Mouse (Mus musculus): ENCODE results near the gene Ccdc121. TPM values are rescaled to one million over a fixed set of nuclear protein-coding genes. Genes with fewer than 3 reads are reported as not detected.

The Ccdc121 gene
- total RNA-seq (2017): not detected in 2 replicates

GRCm38 (mm10) chr1:181511307-181511706 lies at the start of gene Ccdc121:
TSS of gene Ccdc121 (minus strand) at chr1:181511451.
- ATAC-seq (ENCODE audit: extremely low read depth, insufficient number of reproducible peaks, low FRiP score, poor library complexity, severe bottlenecking): no peak

- no peak for ATAC-seq (ENCODE audit: extremely low read depth, insufficient number of reproducible peaks, low FRiP score, poor library complexity, severe bottlenecking)
Measured at GRCm38 (mm10) chr1:181560325-181560724, 49.1 kb upstream of the Ccdc121 start.

- ATAC-seq (ENCODE audit: extremely low read depth, insufficient number of reproducible peaks, low FRiP score, poor library complexity, severe bottlenecking): no peak
Measured at GRCm38 (mm10) chr1:181559655-181560054, 48.4 kb upstream of the Ccdc121 start.

DNA sequence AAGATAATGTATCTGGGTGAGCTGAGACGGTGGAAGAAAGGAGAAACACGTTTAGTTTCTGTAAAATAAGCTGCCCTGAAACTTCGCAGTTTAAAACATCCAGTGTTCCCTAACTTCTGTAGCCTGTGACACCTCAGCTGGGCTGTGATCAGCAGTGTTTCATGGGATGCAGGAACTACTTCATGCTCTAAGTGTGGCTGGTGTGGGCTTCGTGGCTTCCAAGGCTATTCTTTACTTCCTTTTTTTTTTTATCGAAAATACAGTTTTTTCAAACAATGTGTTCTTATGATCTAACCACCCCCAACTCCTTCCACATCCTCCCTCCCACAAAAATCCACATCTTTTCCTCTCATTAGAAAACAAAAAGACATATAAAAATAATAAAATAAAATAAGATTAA lies 44.2 kb upstream of the Ccdc121 start:
- ATAC-seq (ENCODE audit: extremely low read depth, insufficient number of reproducible peaks, low FRiP score, poor library complexity, severe bottlenecking): no peak

- no peak for ATAC-seq (ENCODE audit: extremely low read depth, insufficient number of reproducible peaks, low FRiP score, poor library complexity, severe bottlenecking)
Measured at GRCm38 (mm10) chr1:181552533-181553410, 41.5 kb upstream of the Ccdc121 start.

DNA sequence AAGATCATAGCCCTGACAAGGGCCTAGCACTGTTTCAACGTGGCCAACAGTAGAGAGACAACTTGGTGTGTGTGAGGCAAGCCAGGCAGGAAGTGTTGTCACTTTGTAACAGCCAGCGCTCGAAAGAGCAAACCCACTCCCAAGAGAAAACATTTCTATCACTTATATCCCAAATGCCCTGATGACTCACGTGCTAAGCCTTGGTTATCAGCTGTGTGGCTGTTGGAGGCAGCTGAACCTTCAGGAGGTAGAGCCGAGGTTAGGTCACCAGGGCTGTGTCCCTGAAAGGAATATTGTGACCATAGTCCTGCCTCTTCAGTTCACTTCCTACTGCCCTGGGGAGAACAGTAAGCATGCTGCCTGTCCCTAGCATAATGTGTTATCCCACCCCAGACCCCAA lies 39.6 kb upstream of the Ccdc121 start:
- no peak for ATAC-seq (ENCODE audit: extremely low read depth, insufficient number of reproducible peaks, low FRiP score, poor library complexity, severe bottlenecking)

DNA sequence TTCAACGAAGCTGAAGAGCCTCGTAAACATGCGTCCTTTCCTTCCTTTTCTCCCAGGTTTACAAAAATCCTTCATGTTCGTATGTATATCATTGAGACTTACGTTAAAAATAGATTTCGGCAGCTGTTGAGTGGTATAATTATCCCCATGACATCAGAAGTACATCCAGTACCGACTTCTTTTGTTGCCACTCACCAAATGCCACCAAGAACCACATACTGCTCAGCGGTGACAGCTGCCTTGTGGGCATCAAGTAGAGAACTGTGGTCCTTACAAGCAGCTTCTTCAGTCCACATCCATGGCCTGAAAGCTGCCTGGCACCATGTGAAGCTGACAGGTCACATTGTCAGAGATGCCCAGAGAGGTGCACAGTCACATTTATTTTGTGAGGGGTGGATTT lies 38.7 kb upstream of the Ccdc121 start:
- no peak for ATAC-seq (ENCODE audit: extremely low read depth, insufficient number of reproducible peaks, low FRiP score, poor library complexity, severe bottlenecking)

- ATAC-seq (ENCODE audit: extremely low read depth, insufficient number of reproducible peaks, low FRiP score, poor library complexity, severe bottlenecking): peak; percentile 70
Measured at GRCm38 (mm10) chr1:181545044-181545772, 34.0 kb upstream of the Ccdc121 start.

- no peak for ATAC-seq (ENCODE audit: extremely low read depth, insufficient number of reproducible peaks, low FRiP score, poor library complexity, severe bottlenecking)
Measured at GRCm38 (mm10) chr1:181543711-181544383, 32.6 kb upstream of the Ccdc121 start.

GRCm38 (mm10) chr1:181539846-181540769 lies 28.9 kb upstream of the Ccdc121 start:
- peak; percentile 21; the same call in 1 of the 2 replicates for ATAC-seq (ENCODE audit: extremely low read depth, insufficient number of reproducible peaks, low FRiP score, poor library complexity, severe bottlenecking)

- no peak for ATAC-seq (ENCODE audit: extremely low read depth, insufficient number of reproducible peaks, low FRiP score, poor library complexity, severe bottlenecking)
Measured at GRCm38 (mm10) chr1:181537627-181538525, 26.6 kb upstream of the Ccdc121 start.

GRCm38 (mm10) chr1:181535165-181535873 lies 24.1 kb upstream of the Ccdc121 start:
- no peak for ATAC-seq (ENCODE audit: extremely low read depth, insufficient number of reproducible peaks, low FRiP score, poor library complexity, severe bottlenecking)

DNA sequence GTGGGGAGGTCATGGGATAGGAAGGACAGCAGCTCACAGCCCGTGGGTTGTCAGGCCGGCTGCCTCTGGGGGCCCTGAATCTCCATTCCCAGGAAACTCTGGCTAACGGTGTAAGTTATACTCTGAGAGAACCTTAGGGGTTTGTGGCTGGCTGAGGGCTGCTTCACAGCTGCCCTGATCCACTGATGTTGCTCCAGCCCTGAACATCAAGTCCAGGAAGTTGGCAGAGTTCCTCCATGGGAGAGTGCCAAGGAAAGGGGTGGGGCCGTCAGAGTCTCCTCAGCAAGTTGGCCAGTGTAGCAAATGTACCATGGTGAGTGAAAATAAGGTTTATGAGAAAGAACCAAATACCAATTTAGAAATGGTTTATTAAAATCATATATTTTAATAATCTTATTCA lies 18.1 kb upstream of the Ccdc121 start:
- ATAC-seq (ENCODE audit: extremely low read depth, insufficient number of reproducible peaks, low FRiP score, poor library complexity, severe bottlenecking): no peak

DNA sequence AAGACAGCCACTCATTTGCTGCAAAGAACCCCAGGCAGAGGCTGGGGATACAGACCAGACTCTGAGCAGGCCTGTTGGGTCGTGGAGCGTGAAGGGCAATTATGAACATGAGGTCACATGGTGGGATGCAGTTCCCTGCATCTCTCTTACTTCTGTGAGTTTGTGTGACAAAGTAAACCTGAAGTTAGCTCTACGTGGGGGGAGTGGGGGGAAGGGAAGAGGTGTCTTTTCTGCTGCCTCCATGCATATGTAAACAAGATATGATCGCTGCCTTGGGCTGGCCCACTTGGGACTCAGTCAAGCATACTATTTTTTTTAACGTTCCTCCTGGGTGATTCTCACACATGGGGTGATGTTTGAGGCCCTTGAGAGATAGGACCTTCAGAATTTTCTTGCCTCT lies 14.7 kb upstream of the Ccdc121 start:
- ATAC-seq (ENCODE audit: extremely low read depth, insufficient number of reproducible peaks, low FRiP score, poor library complexity, severe bottlenecking): no peak

DNA sequence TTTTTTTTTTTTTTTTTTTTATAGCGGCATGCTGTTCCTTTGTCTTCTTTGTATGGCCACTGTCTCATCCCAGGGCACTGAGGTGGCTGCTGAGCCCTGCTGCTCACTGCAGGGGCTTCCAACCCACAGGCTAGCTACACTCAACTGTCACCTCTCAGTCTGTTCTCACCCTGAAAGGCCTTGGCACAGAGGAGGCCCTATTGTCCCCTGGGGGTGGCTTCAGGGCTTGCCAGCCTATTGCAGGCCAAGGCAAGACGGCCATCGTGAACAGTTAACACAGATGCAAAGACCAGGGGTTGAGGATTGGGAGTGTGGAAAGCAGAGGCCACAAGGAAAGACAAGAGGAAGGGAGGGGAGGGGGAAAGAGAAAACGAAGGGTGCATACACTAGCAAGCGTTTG lies 12.6 kb upstream of the Ccdc121 start:
- no peak for ATAC-seq (ENCODE audit: extremely low read depth, insufficient number of reproducible peaks, low FRiP score, poor library complexity, severe bottlenecking)

DNA sequence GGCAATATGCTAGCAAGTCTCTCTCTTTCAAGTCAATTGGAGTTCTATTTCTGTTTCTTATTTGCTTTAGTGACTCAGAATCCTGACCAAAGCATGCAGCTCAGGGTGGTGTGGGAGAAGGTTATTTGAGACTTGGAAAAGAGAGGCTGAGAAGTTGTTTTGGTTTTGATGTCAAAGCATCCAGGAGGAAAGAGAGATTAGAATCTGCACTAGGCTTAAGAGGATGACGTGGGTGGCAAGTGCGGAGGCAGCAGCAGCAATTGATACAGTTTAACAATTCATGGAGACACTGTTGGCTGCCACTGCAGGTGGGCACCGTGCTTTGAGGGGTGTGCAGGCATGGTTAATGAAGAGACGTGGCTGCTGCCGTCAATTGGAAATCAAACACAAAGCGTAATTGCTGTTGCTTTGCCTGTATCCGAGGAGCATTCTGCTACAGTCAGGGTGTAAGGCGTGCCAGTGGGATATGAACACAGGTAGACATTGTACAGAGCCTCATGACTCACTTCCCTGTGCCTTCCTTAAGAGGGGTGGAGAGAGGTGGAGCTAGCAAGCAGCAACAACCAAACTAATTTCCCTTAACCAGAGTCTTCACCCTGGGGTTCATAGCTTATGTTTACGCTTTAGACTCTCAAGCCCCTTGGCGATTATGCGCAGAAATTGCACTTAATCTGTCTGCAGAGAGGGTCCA lies 10.3 kb upstream of the Ccdc121 start:
- no peak for ATAC-seq (ENCODE audit: extremely low read depth, insufficient number of reproducible peaks, low FRiP score, poor library complexity, severe bottlenecking)

DNA sequence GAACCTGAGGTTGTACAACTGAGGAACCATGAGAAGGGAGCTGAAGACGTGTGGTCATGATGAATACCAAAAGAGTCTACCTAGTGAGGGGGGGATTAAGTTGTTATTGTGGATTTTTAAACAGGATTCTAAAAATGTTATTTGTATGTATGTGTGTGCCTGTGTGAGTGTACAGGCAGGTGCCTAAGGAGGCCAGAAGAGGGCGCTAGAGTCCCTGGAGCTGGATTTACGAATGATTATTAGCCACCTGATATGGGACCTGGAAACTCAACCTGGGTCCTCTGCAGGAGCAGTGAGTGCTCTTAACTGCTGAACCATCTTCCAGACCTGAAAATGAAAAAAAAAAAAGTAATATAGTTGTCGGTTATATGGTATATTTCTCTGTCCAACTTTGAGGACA lies 7.9 kb upstream of the Ccdc121 start:
- ATAC-seq (ENCODE audit: extremely low read depth, insufficient number of reproducible peaks, low FRiP score, poor library complexity, severe bottlenecking): no peak
